Mouse (Mus musculus) right cerebral cortex, postnatal 25 days (tissue): ENCODE measurements around the gene Lefty1.
"Not testable (repeated sequence)": the region's sequence is repeated elsewhere in the genome, so short reads cannot be mapped to it uniquely, and the experiment has no call there.

Experiments
- DNase-seq: peaks from one replicate; pipeline ENCODE4 v3.0.0; 2022

Lefty1 gene

GRCm38 (mm10) chr1:180956973-180957381, 22.2 kb downstream of the Lefty1 start:
- no peak for DNase-seq

- no peak for DNase-seq
Measured at GRCm38 (mm10) chr1:180957989-180958388, 23.2 kb downstream of the Lefty1 start.

GRCm38 (mm10) chr1:180958797-180959196, 24.0 kb downstream of the Lefty1 start:
- no peak for DNase-seq

- DNase-seq, result no peak
Measured at GRCm38 (mm10) chr1:180965786-180966185, 31.0 kb downstream of the Lefty1 start.

DNA sequence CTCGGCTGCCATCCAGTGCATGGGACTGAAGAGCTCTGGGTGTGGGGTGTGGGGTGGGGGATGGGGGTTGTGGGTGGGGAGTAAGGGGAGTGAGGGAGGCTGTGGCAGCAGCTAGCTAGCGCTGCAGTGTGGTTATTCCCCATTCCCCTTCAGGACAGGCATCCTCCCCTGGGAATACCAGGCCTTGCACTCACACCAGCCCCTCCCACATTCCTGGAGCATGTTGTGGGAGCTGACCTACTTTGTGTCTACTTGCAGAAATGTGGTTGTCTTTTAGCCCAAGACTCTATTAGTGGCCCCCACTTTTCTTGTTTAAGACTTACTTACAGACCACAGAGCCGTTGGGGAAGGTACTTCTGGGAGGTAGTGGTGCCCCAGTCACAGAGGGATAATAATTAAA, 31.7 kb downstream of the Lefty1 start:
- no peak for DNase-seq

- no peak for DNase-seq
Measured at GRCm38 (mm10) chr1:180967261-180967660, 32.4 kb downstream of the Lefty1 start.

DNA sequence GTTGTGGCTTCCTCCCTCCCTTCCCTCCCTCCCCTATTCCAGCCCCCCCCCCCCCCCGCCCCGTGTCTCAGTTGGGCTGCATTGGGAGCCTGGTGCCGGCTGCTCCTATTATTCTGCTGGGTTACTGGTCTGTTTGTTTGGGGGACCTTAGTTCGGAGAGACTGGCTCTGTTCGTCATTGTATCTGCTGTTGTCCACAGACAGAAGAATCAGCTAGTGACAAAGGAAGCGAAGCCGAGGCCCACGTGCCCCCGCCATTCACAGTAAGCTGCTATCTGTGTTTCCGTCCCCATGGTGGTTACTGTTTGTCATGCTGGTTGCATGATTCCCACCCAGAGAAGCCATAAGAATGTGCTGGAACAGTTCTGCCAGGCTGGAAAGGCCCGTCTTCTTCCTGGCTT, 38.1 kb downstream of the Lefty1 start:
- no peak for DNase-seq

- DNase-seq, result no peak
Measured at GRCm38 (mm10) chr1:180974126-180974746, 39.4 kb downstream of the Lefty1 start.

- DNase-seq, result no peak
Measured at GRCm38 (mm10) chr1:180976110-180976679, 41.4 kb downstream of the Lefty1 start.

DNA sequence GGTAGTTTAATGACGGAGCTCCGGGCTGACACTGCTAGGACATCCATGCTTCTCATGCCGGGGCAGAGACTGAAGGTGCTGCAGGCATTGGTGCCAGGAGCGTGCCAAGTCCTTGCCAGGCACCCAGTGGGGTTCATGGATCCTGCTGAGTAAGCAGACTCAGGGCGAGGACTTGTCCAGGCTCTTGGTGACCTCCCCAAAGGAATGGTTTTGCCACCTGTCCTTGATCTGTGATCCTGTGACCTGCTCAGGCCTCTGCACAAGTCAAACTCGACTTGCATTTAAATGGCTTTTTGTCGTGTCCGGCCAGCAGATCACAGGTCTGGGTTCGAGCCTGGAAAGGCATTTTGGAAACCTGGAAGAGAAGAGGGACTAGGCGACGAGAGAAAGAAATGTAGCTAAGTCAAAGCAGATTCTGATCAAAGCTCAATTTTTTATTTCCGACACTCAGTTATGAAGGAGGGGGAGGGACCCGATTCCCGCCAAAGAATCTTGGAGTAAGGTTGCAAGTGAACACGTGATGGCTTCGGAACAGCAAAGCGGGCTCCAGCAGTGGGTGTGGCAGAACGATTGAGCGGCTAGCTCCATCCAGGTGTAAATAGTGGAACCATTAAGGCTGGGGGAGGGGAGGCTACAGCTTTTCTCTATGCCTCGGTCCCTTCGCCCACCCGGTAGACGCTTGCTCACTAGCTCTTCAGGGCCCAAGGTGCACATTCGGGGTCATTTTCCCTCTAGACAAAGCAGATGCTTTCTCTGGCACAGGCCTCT, 44.8 kb downstream of the Lefty1 start:
- DNase-seq, result no peak

DNA sequence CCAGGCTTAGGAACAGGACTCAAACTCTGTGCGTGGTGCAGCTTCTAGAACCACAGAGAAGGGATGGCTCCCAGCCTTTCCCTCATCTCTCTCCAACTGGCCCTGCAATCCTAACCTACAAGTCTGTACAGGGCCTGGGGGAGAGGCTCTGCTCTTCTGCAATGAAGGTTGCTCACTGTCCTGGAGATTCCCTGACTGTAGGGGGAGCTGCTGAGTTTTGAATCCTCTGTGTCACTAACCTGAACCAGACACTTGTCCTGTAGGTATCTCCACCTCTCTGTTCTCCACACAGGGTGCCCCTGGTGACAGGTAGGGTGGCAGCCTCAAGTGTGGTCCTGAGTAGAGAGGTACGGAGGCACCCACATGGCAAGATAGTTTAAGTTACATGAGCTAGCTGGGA, 45.6 kb downstream of the Lefty1 start:
- DNase-seq, result no peak

- DNase-seq, result not testable (repeated sequence)
Measured at GRCm38 (mm10) chr1:180981298-180982046, 46.6 kb downstream of the Lefty1 start.

GRCm38 (mm10) chr1:180986701-180987100, 51.9 kb downstream of the Lefty1 start:
- no peak for DNase-seq

DNA sequence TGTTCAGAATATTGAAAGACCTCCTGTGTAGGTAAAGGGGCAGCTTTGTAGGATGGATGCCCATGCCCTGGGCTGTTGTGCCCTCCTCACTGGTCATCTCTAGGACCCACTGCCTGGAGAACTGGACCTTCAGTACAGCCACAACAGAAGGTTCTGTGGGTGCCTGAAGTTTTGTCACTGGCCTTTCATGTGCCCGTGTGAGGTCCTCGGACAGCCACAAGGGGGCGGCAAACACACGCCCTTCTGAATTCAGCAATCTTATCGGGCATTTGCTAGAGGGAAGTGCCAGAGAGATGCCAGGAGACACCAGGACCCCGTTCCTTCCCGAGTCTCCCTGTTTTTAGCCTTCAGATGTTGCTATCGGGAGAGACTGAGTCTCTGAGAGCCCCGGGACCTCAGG, 52.9 kb downstream of the Lefty1 start:
- DNase-seq, result peak; percentile 64
